Mouse (Mus musculus): ENCODE measurements at regions not wholly inside any gene's neighbourhood (a gene's known extent, or its start where the extent isn't known, plus 50 kb on each side); places are given as distances from the start of the nearest gene placed in this dataset.
A peak's percentile ranks its signal among the peaks of the same experiment; 100 is the strongest.

GRCm38 (mm10) chr7:95699506-95699905 is 471.5 kb upstream of the Tenm4 start:
- Histone ChIP-seq H3K4me2 (no peak overlapping the region), H3K4me3 (replicated peaks) (no peak overlapping the region), H3K9ac (no peak overlapping the region), H3K27me3 (peaks cover 6% of the 10 kb centered on the region; the same call in 1 of the 2 replicates), H3K4me1 (no peaks in the 10 kb centered on the region), H3K27ac (no peak overlapping the region), H3K36me3 (replicated peaks) (no peaks in the 10 kb centered on the region), H3K9me3 (no peaks in the 10 kb centered on the region)
- ATAC-seq (ENCODE audit: low FRiP score) = no peak
- 77% methylated on average over 9 of the region's 9 CpGs for WGBS

DNA sequence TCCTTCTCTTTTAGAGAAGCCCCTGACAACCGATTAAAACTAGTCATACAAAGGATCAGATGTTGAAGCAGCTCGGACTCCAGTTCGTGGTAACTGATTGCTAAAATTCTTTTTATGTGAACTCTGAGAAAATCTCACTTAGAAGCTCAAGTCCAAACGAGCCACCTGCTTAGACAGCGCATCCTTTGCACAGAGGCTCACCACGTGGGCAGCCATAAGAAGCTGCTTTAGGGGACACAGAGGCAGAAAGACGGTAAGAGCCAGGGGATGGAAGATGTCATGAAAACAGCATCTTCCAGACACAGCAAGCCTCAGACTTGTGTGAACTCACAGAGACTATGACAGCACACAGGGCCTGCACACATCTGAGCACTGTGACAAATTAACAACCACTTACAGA is 461.0 kb upstream of the Tenm4 start:
- Histone ChIP-seq H3K27me3 (no peaks in the 10 kb centered on the region), H3K9me3 (no peaks in the 10 kb centered on the region), H3K9ac (no peak overlapping the region), H3K4me1 (no peaks in the 10 kb centered on the region), H3K36me3 (replicated peaks) (no peaks in the 10 kb centered on the region), H3K4me3 (replicated peaks) (no peak overlapping the region), H3K27ac (no peak overlapping the region), H3K4me2 (no peak overlapping the region)
- ATAC-seq (ENCODE audit: low FRiP score) = no peak
- WGBS = 82% methylated on average over 7 of the region's 7 CpGs

GRCm38 (mm10) chr7:95720083-95720482 is 451.0 kb upstream of the Tenm4 start:
- no peak overlapping the region for H3K4me2 ChIP-seq
- no peak overlapping the region for H3K9ac ChIP-seq
- H3K27ac ChIP-seq = no peak overlapping the region
- no peaks in the 10 kb centered on the region for H3K36me3 ChIP-seq (replicated peaks)
- H3K27me3 ChIP-seq = no peaks in the 10 kb centered on the region
- H3K4me3 ChIP-seq (replicated peaks) = no peak overlapping the region
- no peak for ATAC-seq (ENCODE audit: low FRiP score)
- no peaks in the 10 kb centered on the region for H3K9me3 ChIP-seq
- H3K4me1 ChIP-seq = no peaks in the 10 kb centered on the region

- Histone ChIP-seq H3K36me3 (replicated peaks) (no peaks in the 10 kb centered on the region), H3K27me3 (no peaks in the 10 kb centered on the region), H3K4me3 (replicated peaks) (no peak overlapping the region), H3K9ac (no peak overlapping the region), H3K4me2 (no peak overlapping the region), H3K9me3 (no peaks in the 10 kb centered on the region), H3K27ac (no peak overlapping the region), H3K4me1 (no peaks in the 10 kb centered on the region; the same call in 1 of the 2 replicates)
- no peak for ATAC-seq (ENCODE audit: low FRiP score)
- 81% methylated on average over 2 of the region's 2 CpGs for WGBS
Measured at GRCm38 (mm10) chr7:95725716-95726487, 445.1 kb upstream of the Tenm4 start.

GRCm38 (mm10) chr7:95733807-95734206 is 437.2 kb upstream of the Tenm4 start:
- Histone ChIP-seq H3K4me2 (no peak overlapping the region), H3K4me3 (replicated peaks) (no peak overlapping the region), H3K27ac (no peak overlapping the region), H3K9ac (no peak overlapping the region), H3K9me3 (no peaks in the 10 kb centered on the region), H3K27me3 (no peaks in the 10 kb centered on the region), H3K36me3 (replicated peaks) (no peaks in the 10 kb centered on the region), H3K4me1 (no peaks in the 10 kb centered on the region)
- 80% methylated on average over 1 of the region's 1 CpGs for WGBS
- ATAC-seq (ENCODE audit: low FRiP score) = no peak

DNA sequence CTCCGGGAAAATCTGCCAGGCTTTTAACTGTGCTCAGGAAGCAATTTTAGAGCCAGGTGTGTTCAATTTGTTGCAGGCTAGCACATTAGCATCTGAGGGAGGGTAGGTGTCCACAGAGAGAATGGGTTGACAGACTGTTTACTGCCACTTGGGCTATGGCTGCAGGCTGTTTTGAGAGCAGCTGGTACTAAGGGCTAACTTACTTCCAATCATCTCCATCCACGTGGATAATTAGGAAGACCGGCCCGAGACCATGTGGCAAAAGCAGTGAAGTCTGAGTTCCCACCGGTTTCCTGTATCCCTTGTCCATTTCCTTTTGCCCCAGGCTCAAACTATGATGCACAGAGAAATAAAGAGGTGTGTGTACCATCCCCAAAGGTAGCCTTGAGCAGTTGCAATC is 436.5 kb upstream of the Tenm4 start:
- Histone ChIP-seq H3K4me1 (no peaks in the 10 kb centered on the region), H3K36me3 (replicated peaks) (no peaks in the 10 kb centered on the region), H3K27me3 (no peaks in the 10 kb centered on the region), H3K9ac (no peak overlapping the region), H3K9me3 (no peaks in the 10 kb centered on the region), H3K4me3 (replicated peaks) (no peak overlapping the region), H3K27ac (no peak overlapping the region), H3K4me2 (no peak overlapping the region)
- WGBS = 65% methylated on average over 5 of the region's 5 CpGs
- no peak; the same call in 1 of the 2 replicates for ATAC-seq (ENCODE audit: low FRiP score)

GRCm38 (mm10) chr7:95736716-95737115 is 434.3 kb upstream of the Tenm4 start:
- no peaks in the 10 kb centered on the region for H3K36me3 ChIP-seq (replicated peaks)
- no peaks in the 10 kb centered on the region for H3K4me1 ChIP-seq
- no peak overlapping the region for H3K4me3 ChIP-seq (replicated peaks)
- no peak overlapping the region for H3K9ac ChIP-seq
- no peak overlapping the region for H3K4me2 ChIP-seq
- no peaks in the 10 kb centered on the region for H3K9me3 ChIP-seq
- H3K27ac ChIP-seq = no peak overlapping the region
- H3K27me3 ChIP-seq = no peaks in the 10 kb centered on the region
- ATAC-seq (ENCODE audit: low FRiP score) = no peak

DNA sequence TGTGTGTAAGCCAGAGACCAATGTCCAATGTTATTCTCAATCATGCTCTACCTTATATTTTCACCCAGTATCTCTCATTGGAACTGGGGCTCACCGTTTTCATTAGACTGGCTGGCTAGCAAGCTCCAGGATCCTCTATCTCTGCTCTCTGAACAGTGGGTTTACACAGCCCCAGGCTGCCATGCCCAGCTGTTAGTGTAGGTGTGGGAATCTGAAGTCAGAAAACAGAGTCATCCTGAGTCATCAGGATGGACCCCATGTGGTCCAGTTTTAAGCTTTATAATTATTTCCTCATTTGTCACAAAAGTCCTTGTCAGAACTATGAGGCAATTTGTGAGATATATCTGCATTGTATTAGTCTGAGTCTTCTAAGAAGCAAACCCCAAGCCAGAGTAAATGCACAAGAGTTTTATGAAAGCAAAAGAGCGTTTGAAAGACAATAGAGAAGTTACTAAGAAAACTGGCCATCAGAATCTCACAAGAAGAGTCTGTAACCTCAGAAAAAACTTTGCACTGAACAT is 432.3 kb upstream of the Tenm4 start:
- H3K9me3 ChIP-seq = no peaks in the 10 kb centered on the region
- H3K36me3 ChIP-seq (replicated peaks) = no peaks in the 10 kb centered on the region
- H3K9ac ChIP-seq = no peak overlapping the region
- no peak overlapping the region for H3K4me3 ChIP-seq (replicated peaks)
- no peak overlapping the region for H3K27ac ChIP-seq
- ATAC-seq (ENCODE audit: low FRiP score) = no peak
- H3K27me3 ChIP-seq = no peaks in the 10 kb centered on the region
- no peak overlapping the region for H3K4me2 ChIP-seq
- WGBS = 68% methylated on average over 2 of the region's 2 CpGs
- no peaks in the 10 kb centered on the region for H3K4me1 ChIP-seq

DNA sequence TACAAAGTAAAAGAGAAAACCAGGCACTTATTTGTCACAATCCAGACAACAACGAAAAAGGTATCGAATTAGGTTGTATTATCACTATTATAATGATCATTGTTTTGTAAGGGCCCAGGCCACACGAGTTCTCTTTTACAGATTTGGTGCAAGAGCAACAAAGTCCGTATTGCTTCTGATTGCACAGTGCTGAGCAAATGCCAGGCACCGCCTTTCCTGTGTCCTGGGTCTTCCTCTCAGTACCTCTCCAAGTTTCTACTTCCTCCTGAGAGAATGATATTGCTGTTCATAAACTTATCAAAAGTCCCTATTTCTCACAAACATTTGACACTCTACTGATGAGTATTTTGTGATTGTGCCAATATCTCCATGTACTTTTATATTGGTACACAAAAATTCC is 431.3 kb upstream of the Tenm4 start:
- 90% methylated on average over 5 of the region's 5 CpGs for WGBS
- Histone ChIP-seq H3K36me3 (replicated peaks) (no peaks in the 10 kb centered on the region), H3K9me3 (no peaks in the 10 kb centered on the region), H3K4me2 (no peak overlapping the region), H3K27me3 (no peaks in the 10 kb centered on the region), H3K4me1 (no peaks in the 10 kb centered on the region), H3K27ac (no peak overlapping the region), H3K9ac (no peak overlapping the region), H3K4me3 (replicated peaks) (no peak overlapping the region)
- no peak for ATAC-seq (ENCODE audit: low FRiP score)

- Histone ChIP-seq H3K4me3 (replicated peaks) (no peak overlapping the region), H3K9me3 (no peaks in the 10 kb centered on the region), H3K27me3 (no peaks in the 10 kb centered on the region), H3K27ac (no peak overlapping the region), H3K4me2 (no peak overlapping the region), H3K36me3 (replicated peaks) (no peaks in the 10 kb centered on the region), H3K4me1 (peaks cover 12% of the 10 kb centered on the region), H3K9ac (no peak overlapping the region)
- no peak for ATAC-seq (ENCODE audit: low FRiP score)
- 79% methylated on average over 2 of the region's 2 CpGs for WGBS
Measured at GRCm38 (mm10) chr7:95758375-95758774, 412.7 kb upstream of the Tenm4 start.

DNA sequence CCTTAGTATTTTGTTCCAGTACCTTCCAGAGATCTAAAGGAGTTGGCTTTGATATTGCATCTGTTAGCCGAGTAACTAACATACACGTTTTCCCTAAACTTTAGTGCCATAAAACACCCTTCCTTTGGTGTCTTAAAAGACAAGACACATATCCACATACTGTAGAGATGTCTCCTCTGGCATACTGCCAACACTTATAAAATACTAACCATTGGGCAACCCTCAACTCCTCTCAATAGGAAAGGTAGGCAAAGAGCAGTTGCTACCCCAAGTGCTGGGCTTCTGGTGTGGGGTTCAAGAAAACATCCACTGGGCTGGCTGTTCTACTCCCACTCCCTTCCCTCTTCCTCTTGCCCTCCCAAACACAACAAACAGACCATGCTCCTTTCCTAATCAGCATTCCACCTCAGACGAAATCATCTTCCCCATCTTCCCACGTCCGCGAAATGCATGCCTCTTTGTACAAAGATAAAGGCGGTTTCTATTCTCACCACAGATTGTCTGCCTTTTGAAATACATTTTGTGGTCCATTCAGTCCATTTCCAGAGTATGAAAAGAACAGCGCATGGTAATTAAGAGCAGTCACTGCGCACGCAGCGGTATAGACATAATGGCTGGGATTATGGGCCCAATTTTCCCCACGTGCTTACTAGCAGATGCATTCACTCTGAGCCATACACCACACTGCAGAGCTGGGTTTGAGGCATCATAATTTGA is 409.9 kb upstream of the Tenm4 start:
- Histone ChIP-seq H3K36me3 (replicated peaks) (no peaks in the 10 kb centered on the region), H3K4me3 (replicated peaks) (no peak overlapping the region), H3K9ac (no peak overlapping the region), H3K9me3 (no peaks in the 10 kb centered on the region), H3K27me3 (no peaks in the 10 kb centered on the region), H3K4me1 (peaks cover 12% of the 10 kb centered on the region), H3K4me2 (no peak overlapping the region), H3K27ac (no peak overlapping the region)
- 36% methylated on average over 12 of the region's 12 CpGs for WGBS
- peak; percentile 75 for ATAC-seq (ENCODE audit: low FRiP score)

- Histone ChIP-seq H3K4me2 (no peak overlapping the region), H3K27me3 (no peaks in the 10 kb centered on the region), H3K9ac (no peak overlapping the region), H3K9me3 (no peaks in the 10 kb centered on the region), H3K4me1 (peaks cover 2% of the 10 kb centered on the region), H3K27ac (no peak overlapping the region), H3K36me3 (replicated peaks) (no peaks in the 10 kb centered on the region), H3K4me3 (replicated peaks) (no peak overlapping the region)
- no peak for ATAC-seq (ENCODE audit: low FRiP score)
- WGBS = 86% methylated on average over 6 of the region's 6 CpGs
Measured at GRCm38 (mm10) chr7:95766356-95767150, 404.5 kb upstream of the Tenm4 start.
